Mouse (Mus musculus) T-cell, adult 2 months (primary cell): ENCODE results near the gene Cdk17.

ENCODE experiments used
- DNase-seq: peaks from one replicate; pipeline ENCODE4 v3.0.0; 2022; ENCODE audit warnings: low spot score

Gene Cdk17

GRCm38 (mm10) chr10:93288336-93288735, 127.7 kb downstream of the Cdk17 start:
- no peak for DNase-seq

- no peak for DNase-seq
Observed at GRCm38 (mm10) chr10:93289404-93289803, 128.7 kb downstream of the Cdk17 start.

DNA sequence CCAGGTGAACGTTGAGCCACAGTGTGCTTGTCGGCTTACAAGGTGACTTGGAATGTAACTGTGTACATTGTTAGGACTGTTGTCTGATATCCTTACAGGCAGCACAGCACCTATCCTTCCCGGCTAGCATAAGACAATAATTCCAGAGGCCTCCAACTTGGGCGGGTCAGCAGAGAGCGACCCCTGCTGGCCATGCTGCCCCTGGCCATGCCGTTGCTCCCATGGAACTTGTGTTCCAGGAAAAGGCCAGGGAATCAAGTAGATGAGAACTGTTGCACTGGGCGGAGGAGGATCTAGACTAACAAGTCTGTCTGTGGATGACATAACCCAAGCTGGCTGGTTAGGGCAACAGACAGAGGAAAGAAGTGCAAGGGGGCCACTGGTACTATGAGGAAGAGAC, 130.7 kb downstream of the Cdk17 start:
- DNase-seq = no peak

- DNase-seq = peak; percentile 74
Observed at GRCm38 (mm10) chr10:93291843-93292242, 131.2 kb downstream of the Cdk17 start.

- no peak for DNase-seq
Observed at GRCm38 (mm10) chr10:93293621-93294020, 132.9 kb downstream of the Cdk17 start.

DNA sequence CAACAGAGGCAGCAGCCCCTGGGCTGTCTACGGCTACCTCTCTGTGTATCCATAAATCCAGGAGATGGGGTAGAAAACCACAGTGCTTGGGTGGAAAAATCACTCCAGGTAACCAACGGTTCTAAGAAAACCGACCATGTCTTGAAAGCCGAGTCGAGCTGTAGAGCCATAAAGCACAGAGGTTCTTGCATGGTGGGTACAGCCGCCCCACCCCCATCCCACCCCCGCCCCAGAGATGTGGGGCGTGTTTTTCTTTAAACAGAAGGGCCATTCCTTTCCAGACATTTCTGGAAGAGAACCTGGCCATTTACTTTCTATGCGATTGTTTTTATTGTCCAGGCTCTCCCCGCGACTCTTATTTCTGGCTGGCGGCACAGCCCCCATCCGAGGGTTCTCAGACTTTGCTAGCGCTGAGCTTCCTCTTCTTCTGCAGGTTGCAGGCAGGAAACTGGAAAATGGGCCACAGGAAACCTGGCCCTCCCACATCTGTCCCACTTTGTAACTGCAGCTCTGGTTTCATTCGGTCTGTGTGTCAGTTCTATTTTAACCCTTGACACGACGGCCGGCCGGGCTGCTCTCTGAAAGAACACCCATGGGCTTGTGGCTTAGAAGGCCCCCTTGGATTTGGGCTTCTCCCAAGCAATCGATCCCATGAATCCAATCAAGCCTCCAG, 134.0 kb downstream of the Cdk17 start:
- no peak for DNase-seq

DNA sequence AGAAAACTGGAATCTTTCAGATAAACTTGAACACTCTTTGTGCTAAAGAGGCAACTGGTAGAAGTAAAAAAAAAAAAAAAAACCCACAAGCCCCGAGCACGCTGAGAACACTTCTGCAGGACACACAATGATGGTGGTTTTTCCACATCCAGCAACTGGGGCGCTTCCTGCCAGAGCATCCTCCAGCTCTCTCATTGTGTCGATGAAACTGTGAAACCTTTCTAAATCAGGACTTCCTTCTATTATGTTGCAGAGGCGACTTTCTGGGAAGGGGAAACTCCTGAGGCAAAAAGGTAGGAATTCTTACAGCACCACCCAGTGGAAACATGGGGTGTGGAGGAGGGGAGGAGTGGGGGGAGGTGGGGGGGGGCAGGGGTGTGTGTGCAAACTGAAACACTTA, 137.1 kb downstream of the Cdk17 start:
- peak; percentile 13 for DNase-seq

GRCm38 (mm10) chr10:93298208-93298607, 137.5 kb downstream of the Cdk17 start:
- no peak for DNase-seq

- no peak for DNase-seq
Observed at GRCm38 (mm10) chr10:93301831-93302230, 141.2 kb downstream of the Cdk17 start.

DNA sequence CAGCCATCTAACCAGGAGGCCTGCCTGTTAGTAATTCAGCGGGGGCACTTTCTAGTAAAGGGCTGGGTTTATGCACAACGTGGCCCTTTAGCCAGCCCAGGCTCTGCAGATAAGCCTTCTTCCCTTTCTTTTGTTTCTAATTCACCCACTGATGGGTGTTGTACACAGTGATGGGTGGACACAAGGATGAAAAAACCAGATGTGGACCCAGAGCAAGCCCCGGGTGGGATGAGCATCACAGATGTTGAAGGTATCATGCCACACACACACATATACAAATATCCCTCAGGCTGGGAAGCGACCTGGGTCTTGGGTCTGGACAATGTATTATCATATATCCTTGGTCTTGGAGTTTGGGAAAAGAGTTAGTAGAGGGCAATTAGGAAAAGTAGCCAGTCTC, 142.6 kb downstream of the Cdk17 start:
- no peak for DNase-seq

- DNase-seq = no peak
Observed at GRCm38 (mm10) chr10:93305946-93306345, 145.3 kb downstream of the Cdk17 start.

DNA sequence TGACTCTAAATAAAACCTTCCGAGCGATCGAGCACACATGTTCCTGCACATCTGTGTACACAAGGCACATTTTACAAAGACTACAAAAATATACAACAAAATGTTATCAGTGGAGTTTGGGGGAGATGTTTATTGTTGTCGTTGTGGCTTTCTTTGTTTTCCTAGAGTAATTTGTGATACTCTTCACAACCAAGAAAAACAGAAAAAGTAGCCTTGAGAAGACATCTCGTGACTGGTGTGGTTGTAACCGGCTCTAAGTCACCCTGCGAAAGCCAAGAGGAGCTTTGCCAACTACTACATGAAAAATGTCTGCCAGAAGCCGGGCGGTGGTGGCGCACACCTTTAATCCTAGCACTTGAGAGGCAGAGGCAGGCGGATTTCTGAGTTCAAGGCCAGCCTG, 145.7 kb downstream of the Cdk17 start:
- no peak for DNase-seq

DNA sequence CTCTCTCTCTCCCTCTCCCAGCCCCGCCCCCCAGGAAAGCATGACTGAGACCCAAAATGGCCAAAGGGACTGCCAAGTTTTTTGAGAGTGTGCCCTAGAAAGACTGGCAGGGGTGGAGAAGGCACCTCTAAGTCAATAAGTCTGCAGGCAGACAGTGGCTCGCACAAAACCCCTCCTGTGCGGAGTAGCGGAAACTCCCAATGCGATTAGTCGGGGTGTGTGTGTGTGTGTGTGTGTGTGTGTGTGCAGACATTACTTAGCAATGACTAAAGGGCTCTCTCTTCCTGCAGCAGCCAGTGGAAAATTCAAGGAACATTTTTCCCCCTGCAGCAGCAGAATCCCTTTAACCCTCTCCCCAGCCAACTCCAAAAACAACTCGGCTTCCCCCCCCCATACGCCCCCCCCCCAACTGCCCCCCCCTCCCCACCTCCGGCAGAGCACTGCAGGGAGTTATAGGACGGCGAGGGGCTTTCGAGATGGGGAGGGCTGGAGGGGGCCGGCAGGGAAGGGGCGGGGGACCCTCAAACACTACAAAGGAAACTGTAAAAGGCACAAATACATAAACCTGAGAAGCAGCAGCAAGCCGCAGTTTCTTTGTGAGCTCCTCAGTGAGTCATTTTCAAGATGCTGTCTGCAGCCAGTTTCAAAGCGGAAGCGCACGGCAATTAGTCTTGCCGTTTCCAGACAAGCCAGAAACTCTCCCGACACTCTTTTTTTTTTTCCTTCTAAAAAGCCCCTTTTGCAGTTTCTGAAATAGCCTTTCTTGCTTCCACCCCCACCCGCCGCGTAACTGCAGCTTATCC, 148.7 kb downstream of the Cdk17 start:
- DNase-seq = peak; percentile 67

- peak; percentile 62 for DNase-seq
Observed at GRCm38 (mm10) chr10:93309934-93310621, 149.4 kb downstream of the Cdk17 start.

GRCm38 (mm10) chr10:93310721-93311411, 150.2 kb downstream of the Cdk17 start, which contains the start of gene Elk3:
Elk3 (minus strand) TSS chr10:93311135.
- DNase-seq = peak; percentile 63

GRCm38 (mm10) chr10:93311576-93311975, 150.9 kb downstream of the Cdk17 start:
- no peak for DNase-seq
